Mouse (Mus musculus): ENCODE results near the gene Plcb1. TPM values are rescaled to one million over a fixed set of nuclear protein-coding genes. Genes with fewer than 3 reads are reported as not detected.

The Plcb1 gene
- polyA plus RNA-seq, 1 experiment from 2014 or later, result 34.5 TPM

DNA sequence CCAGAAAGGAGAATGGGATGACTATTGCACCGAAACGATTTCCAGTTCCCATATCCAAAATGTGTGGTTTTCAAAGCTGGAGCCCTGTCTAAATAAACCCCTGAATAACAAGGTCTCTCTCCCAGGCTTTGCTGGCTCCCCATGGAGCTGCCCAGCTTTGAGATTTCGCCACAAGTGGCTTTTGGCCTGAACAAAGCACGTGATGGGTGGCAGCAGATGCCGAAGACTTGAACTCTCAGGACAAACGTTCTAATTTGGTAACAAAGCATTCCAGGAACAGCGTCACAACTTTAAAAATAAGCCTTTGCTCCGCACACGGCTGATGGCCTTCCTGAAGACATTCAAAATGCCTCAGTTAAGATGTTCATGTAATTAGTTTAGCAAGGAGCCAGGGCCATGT lies 706.9 kb downstream of the Plcb1 start:
- no peak for ATAC-seq (ENCODE audit: low FRiP score, low TSS enrichment)
- H3K4me2 ChIP-seq (replicated peaks; ENCODE audit: low read depth, low read length), result no peak overlapping the region
- no peaks in the 10 kb centered on the region for H3K9me3 ChIP-seq (ENCODE audit: control insufficient read depth, low read length)
- H3K9ac ChIP-seq (ENCODE audit: low read depth, low read length), result no peak overlapping the region
- no peaks in the 10 kb centered on the region for H3K27me3 ChIP-seq (ENCODE audit: control insufficient read depth, insufficient read depth, low read length)
- H3K27ac ChIP-seq (ENCODE audit: low read depth, low read length), result no peak overlapping the region
- no peaks in the 10 kb centered on the region for H3K36me3 ChIP-seq (ENCODE audit: control insufficient read depth, insufficient read depth, low read length)
- WGBS, result 80% methylated on average over 9 of the region's 9 CpGs
- H3K4me3 ChIP-seq (ENCODE audit: low read length), result no peak overlapping the region
- H3K4me1 ChIP-seq (ENCODE audit: control insufficient read depth, insufficient read depth, low read length), result no peaks in the 10 kb centered on the region

DNA sequence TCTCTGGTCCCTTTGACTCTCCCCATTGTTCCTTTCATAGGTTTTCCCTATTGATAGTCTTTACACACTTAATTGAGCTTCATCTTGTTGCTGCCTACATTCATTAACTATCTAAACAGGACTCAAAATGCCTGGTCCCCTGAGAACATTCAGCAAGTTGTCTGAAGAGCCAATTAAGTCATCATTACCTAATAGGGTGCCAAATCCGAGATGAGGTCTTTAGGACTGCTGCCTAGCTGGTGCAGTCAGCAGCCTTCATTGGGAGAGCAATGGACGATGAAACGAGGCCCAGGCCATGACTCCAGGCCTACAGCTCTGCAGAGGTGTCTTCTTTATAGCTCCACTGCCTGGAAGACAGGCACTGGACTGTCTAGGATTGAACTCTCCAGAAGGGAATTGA lies 710.7 kb downstream of the Plcb1 start:
- WGBS, result 12% methylated on average over 3 of the region's 3 CpGs
- H3K9me3 ChIP-seq (ENCODE audit: control insufficient read depth, low read length), result no peaks in the 10 kb centered on the region
- no peak overlapping the region for H3K4me2 ChIP-seq (replicated peaks; ENCODE audit: low read depth, low read length)
- no peak overlapping the region for H3K4me3 ChIP-seq (ENCODE audit: low read length)
- no peaks in the 10 kb centered on the region for H3K27me3 ChIP-seq (ENCODE audit: control insufficient read depth, insufficient read depth, low read length)
- no peak for ATAC-seq (ENCODE audit: low FRiP score, low TSS enrichment)
- no peaks in the 10 kb centered on the region for H3K4me1 ChIP-seq (ENCODE audit: control insufficient read depth, insufficient read depth, low read length)
- no peak overlapping the region for H3K27ac ChIP-seq (ENCODE audit: low read depth, low read length)
- H3K36me3 ChIP-seq (ENCODE audit: control insufficient read depth, insufficient read depth, low read length), result no peaks in the 10 kb centered on the region
- H3K9ac ChIP-seq (ENCODE audit: low read depth, low read length), result no peak overlapping the region

DNA sequence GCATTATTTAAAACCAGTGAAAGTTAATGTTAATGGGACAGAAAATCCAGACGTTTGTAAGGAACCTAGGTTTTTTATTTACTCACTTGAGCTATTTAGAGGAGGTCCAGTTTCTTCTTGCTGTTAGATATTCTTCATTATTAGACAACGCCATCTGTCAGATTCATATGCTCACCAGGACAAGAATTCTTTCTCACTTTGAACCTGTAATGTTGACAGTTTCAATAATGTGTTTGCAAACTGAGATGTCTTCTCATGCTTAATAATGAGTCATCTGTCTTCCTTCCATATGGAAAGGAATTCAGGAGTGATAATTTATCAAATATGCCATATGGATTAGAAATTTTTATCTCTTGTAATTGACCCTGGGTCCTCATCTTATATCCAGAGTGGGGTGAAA lies 711.4 kb downstream of the Plcb1 start:
- 71% methylated on average over 2 of the region's 2 CpGs for WGBS
- Histone ChIP-seq H3K4me2 (replicated peaks; ENCODE audit: low read depth, low read length) (no peak overlapping the region), H3K36me3 (ENCODE audit: control insufficient read depth, insufficient read depth, low read length) (no peaks in the 10 kb centered on the region), H3K4me3 (ENCODE audit: low read length) (no peak overlapping the region), H3K27ac (ENCODE audit: low read depth, low read length) (no peak overlapping the region), H3K27me3 (ENCODE audit: control insufficient read depth, insufficient read depth, low read length) (no peaks in the 10 kb centered on the region), H3K9me3 (ENCODE audit: control insufficient read depth, low read length) (no peaks in the 10 kb centered on the region), H3K4me1 (ENCODE audit: control insufficient read depth, insufficient read depth, low read length) (no peaks in the 10 kb centered on the region), H3K9ac (ENCODE audit: low read depth, low read length) (no peak overlapping the region)
- ATAC-seq (ENCODE audit: low FRiP score, low TSS enrichment), result no peak

GRCm38 (mm10) chr2:135500872-135501271 lies 715.0 kb downstream of the Plcb1 start:
- Histone ChIP-seq H3K27ac (ENCODE audit: low read depth, low read length) (no peak overlapping the region), H3K9ac (ENCODE audit: low read depth, low read length) (no peak overlapping the region), H3K9me3 (ENCODE audit: control insufficient read depth, low read length) (no peaks in the 10 kb centered on the region), H3K27me3 (ENCODE audit: control insufficient read depth, insufficient read depth, low read length) (no peaks in the 10 kb centered on the region), H3K4me1 (ENCODE audit: control insufficient read depth, insufficient read depth, low read length) (no peaks in the 10 kb centered on the region), H3K4me2 (replicated peaks; ENCODE audit: low read depth, low read length) (no peak overlapping the region), H3K4me3 (ENCODE audit: low read length) (no peak overlapping the region), H3K36me3 (ENCODE audit: control insufficient read depth, insufficient read depth, low read length) (no peaks in the 10 kb centered on the region)
- WGBS, result 15% methylated on average over 2 of the region's 2 CpGs
- ATAC-seq (ENCODE audit: low FRiP score, low TSS enrichment), result no peak

DNA sequence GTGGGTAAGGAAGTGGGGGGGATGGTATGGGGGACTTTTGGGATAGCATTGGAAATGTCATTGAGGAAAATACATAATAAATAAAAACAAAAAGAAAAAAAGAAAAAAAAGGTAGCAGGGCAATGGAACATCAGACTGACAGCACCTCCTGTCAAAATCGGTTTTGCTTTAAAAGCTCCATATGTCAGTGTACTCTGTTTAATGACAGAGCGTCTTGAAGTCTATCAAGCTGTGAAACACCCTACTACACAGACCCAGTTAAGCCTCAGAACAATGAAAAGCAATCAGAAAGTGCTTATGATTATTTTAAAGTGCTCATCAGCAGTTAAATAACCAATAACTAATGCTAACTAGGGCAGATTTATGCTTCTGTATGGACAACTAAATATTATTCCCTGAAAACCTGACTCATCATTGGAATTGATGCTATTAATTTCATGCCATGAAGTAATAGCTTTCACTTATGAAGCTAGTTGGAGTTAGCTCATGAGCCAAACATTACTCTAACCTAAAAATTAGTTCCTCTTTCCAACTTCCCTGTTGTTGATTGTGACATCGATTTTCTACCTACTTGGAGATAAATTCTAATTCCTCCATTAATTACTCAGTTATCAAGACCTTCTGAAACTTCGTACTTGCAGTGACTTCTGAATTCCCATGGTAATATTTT lies 717.6 kb downstream of the Plcb1 start:
- Histone ChIP-seq H3K4me3 (ENCODE audit: low read length) (no peak overlapping the region), H3K4me1 (ENCODE audit: control insufficient read depth, insufficient read depth, low read length) (no peaks in the 10 kb centered on the region), H3K36me3 (ENCODE audit: control insufficient read depth, insufficient read depth, low read length) (no peaks in the 10 kb centered on the region), H3K9ac (ENCODE audit: low read depth, low read length) (no peak overlapping the region), H3K9me3 (ENCODE audit: control insufficient read depth, low read length) (no peaks in the 10 kb centered on the region), H3K27me3 (ENCODE audit: control insufficient read depth, insufficient read depth, low read length) (no peaks in the 10 kb centered on the region), H3K4me2 (replicated peaks; ENCODE audit: low read depth, low read length) (no peak overlapping the region), H3K27ac (ENCODE audit: low read depth, low read length) (no peak overlapping the region)
- WGBS, result 89% methylated on average over 4 of the region's 4 CpGs
- ATAC-seq (ENCODE audit: low FRiP score, low TSS enrichment), result no peak

- Histone ChIP-seq H3K4me2 (replicated peaks; ENCODE audit: low read depth, low read length) (no peak overlapping the region), H3K27ac (ENCODE audit: low read depth, low read length) (no peak overlapping the region), H3K4me3 (ENCODE audit: low read length) (no peak overlapping the region), H3K4me1 (ENCODE audit: control insufficient read depth, insufficient read depth, low read length) (no peaks in the 10 kb centered on the region), H3K36me3 (ENCODE audit: control insufficient read depth, insufficient read depth, low read length) (no peaks in the 10 kb centered on the region), H3K9me3 (ENCODE audit: control insufficient read depth, low read length) (no peaks in the 10 kb centered on the region), H3K27me3 (ENCODE audit: control insufficient read depth, insufficient read depth, low read length) (no peaks in the 10 kb centered on the region), H3K9ac (ENCODE audit: low read depth, low read length) (no peak overlapping the region)
- ATAC-seq (ENCODE audit: low FRiP score, low TSS enrichment), result no peak
Measured at GRCm38 (mm10) chr2:135503998-135504354, 718.1 kb downstream of the Plcb1 start.

GRCm38 (mm10) chr2:135507111-135507510 lies 721.2 kb downstream of the Plcb1 start:
- H3K27me3 ChIP-seq (ENCODE audit: control insufficient read depth, insufficient read depth, low read length), result no peaks in the 10 kb centered on the region
- 80% methylated on average over 1 of the region's 1 CpGs for WGBS

GRCm38 (mm10) chr2:135518956-135519355 lies 733.1 kb downstream of the Plcb1 start:
- Histone ChIP-seq H3K36me3 (ENCODE audit: control insufficient read depth, insufficient read depth, low read length) (no peaks in the 10 kb centered on the region), H3K27ac (ENCODE audit: low read depth, low read length) (no peak overlapping the region), H3K4me2 (replicated peaks; ENCODE audit: low read depth, low read length) (no peak overlapping the region), H3K9me3 (ENCODE audit: control insufficient read depth, low read length) (no peaks in the 10 kb centered on the region), H3K27me3 (ENCODE audit: control insufficient read depth, insufficient read depth, low read length) (no peaks in the 10 kb centered on the region), H3K4me1 (ENCODE audit: control insufficient read depth, insufficient read depth, low read length) (no peaks in the 10 kb centered on the region), H3K9ac (ENCODE audit: low read depth, low read length) (no peak overlapping the region), H3K4me3 (ENCODE audit: low read length) (no peak overlapping the region)
- ATAC-seq (ENCODE audit: low FRiP score, low TSS enrichment), result no peak
- WGBS, result 80% methylated on average over 2 of the region's 2 CpGs

More at GRCm38 (mm10) chr2:135507111-135507510, 721.2 kb downstream of the Plcb1 start:
- Histone ChIP-seq H3K36me3 (ENCODE audit: control insufficient read depth, insufficient read depth, low read length) (no peaks in the 10 kb centered on the region), H3K4me1 (ENCODE audit: control insufficient read depth, insufficient read depth, low read length) (no peaks in the 10 kb centered on the region), H3K4me3 (ENCODE audit: low read length) (no peak overlapping the region), H3K4me2 (replicated peaks; ENCODE audit: low read depth, low read length) (no peak overlapping the region), H3K9me3 (ENCODE audit: control insufficient read depth, low read length) (no peaks in the 10 kb centered on the region), H3K27ac (ENCODE audit: low read depth, low read length) (no peak overlapping the region), H3K9ac (ENCODE audit: low read depth, low read length) (no peak overlapping the region)
- no peak for ATAC-seq (ENCODE audit: low FRiP score, low TSS enrichment)

Data from kidney, embryonic 14.5 days (tissue).